Mouse (Mus musculus): ENCODE measurements around the gene Gpn2. TPM values are rescaled to one million over a fixed set of nuclear protein-coding genes. Genes with fewer than 3 reads are reported as not detected.

Gpn2 gene
- total RNA-seq (2023): 22.5 to 27.9 TPM (median 25.7 TPM) in 4 replicates

DNA sequence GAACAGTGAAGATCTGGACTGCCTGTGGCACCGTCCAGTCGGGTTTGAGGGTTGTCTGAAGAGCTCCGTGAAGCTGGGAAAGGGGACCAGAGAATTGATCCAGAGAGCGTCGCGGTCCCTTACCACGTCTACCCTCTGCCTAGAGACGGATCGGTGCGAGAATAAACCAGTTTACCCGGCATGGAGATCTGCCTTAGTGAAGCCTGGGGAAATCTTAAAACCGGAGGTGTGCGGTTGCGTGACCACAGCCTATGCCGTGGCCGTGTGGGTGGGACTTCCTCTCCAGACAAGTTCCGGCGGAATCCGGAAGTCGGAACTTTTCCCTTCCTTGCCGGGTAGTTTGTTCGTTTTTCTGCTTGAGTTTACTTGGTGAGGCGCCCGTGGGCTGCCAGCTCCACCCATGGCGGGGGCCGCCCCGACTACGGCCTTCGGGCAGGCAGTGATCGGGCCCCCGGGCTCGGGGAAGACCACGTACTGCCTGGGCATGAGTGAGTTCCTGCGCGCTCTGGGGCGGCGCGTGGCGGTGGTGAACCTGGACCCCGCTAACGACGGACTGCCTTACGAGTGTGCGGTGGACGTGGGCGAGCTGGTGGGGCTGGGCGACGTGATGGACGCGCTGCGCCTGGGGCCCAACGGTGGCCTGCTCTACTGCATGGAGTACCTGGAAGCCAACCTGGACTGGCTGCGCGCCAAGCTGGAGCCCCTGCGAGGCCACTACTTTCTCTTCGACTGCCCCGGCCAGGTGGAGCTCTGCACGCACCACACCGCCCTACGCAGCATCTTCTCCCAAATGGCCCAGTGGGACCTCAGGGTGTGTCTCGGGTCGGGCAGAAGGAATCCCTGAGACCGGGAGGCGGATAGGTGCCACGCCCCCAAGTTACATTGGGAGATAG lies at the start of gene Gpn2:
Gene Gpn2 (plus strand): TSS at position 304 of the 893 bp plus-strand sequence.

DNA sequence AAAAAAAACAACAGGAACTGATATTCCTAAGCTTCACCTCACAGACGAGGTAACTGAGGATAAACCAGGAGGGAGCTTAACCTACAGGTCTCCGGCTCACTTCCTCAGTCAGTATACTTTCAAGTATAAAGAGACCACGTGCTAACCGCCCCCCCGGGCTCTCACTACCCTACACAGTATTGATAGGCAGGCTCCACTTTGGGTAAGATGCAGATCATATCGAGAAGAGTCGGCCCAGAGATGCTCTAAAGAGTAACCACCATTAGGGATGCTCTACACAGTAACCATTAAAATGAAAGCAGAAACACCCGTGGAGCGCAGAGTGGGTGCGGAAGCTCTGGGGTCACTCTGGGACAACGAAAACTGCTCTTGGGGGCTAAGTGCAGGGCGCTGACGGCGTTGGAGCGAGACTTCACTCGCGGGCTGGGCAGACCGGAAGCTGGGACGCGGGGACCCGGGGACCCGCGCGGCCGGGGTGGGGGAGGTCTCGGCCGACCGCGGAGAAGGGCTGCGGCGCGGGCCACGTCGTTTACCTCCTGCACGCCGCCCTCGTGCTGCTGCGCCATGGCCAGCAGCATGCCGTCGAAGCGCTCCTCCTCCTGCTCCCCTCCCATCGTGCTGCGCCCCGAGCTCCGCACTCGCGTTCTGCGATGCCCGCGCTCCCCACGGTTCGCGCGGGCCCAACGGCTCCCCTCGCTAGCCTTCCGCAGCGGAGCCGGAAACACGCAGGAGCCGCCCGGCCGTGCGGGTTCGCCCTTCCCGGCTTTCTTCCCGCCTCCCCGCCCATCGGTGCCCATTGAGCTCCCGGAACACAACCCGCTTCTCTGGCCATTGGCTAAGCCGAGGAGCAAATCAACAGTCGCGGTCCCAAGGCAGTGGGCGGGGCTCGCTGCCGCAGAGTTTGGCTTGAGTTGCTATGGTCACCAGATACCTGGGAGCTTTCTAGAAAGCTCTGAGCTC lies 38.6 kb upstream of the Gpn2 start, which contains the start of gene Nudc:
Gene Nudc (minus strand): TSS at position 725 of the 960 bp plus-strand sequence.

DNA sequence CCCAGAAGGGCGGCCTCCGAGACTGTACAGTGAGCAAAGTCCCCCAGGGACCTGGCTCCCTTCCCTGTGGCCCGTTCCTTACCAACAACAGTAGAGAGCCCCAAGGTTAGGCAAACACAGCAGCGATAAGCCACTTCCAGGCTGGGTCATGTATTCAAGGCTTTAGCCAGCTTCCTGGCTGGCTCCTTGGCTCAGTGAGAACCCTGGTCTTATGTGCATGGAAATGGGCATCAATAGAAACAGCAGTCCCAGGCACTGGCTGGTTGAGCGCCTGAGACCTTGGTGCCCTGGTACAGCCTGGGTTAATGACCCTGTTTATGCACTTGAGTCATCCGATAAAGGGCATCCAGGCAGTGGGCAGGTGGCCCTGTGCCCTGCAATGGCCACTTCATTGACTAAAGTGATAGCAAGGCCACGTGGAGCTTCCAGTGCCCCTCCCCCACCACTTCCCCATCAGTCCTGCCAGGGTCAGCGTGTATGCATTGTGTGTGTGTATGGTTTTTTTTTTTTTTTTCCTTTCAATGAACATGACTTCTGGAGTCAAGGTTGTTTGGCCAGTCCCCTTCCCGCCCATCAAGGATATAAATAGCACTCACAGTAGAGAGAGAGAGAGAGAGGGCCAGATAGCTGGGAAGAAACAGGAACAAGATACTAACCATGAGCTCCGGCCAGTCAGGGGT lies 31.3 kb upstream of the Gpn2 start, which contains the start of gene Nr0b2:
Gene Nr0b2 (plus strand): TSS at position 609 of the 680 bp plus-strand sequence.

DNA sequence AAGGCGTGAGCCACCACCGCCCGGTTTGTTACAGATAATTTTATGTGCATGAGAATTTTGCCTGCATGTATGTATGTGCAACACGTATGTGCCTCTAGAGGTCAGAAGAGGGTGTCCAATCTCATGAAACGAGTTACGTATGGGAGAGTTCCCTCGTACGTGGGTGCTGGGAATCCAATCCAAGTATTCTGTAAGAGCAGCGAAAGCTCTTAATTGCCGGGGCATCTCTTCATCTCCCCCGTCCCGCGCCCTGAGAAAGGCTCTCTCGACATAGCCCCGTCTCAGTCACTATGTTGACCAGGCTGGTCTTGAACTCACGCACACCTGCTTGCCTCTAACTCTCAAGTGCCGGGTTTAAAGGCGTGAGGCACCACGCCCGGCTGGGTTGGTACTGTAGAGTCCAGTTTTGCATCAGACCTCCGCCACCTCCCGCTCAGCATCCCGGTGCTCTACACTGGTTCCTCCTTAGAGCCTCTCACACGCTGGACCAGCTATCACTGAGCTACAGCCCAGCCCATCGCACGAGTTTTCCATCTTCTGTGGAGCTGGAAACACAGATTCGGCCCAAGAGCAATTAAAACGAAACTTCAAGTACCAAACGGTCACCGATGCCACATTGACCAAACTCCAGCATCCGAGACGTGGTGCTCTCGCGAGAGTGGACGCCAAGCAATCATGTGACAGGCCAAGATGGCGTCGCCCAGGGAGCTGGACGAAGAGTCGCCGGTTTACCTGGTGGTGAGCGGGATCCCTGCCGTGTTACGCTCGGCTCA lies 9.9 kb upstream of the Gpn2 start, which contains the start of gene Gpatch3:
Gene Gpatch3 (plus strand): TSS at position 676 of the 773 bp plus-strand sequence.

DNA sequence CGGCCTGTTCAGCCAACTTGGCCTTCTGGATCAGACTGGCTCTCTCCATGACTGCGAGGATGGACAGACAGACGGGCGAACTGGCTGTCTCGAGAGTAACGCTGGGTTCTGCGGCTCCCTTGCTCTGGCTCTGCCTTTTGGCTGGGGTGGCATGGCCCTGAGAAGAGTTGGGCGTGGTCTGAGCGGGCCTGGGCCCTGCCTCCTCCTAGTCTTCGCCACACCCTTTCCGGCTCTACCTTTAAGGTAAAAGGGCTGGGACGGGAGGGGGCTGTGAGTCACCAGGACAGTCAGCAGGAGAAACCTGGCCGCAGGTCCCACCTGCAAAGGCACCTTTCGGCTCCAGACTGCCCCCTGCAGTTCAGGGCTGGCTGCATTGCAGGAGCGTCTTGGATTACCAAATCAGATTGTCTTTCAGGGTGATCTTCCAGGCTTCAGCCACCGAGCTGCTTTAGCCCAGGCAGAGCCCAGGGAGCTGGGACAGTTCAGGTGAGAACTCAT lies 17.6 kb downstream of the Gpn2 start, which contains the start of gene Sfn:
Gene Sfn (minus strand): TSS at position 448 of the 498 bp plus-strand sequence.

Other genes starting within 250 kb of the Gpn2 start
- 36.9 to 42.9 TPM (median 39.9 TPM) in 4 replicates for gene Wdtc1, start 230.9 kb upstream of the Gpn2 start, total RNA-seq (2023)
- gene Slc9a1, start 214.7 kb upstream of the Gpn2 start, total RNA-seq (2023): 49.4 to 53.7 TPM (median 51.1 TPM) in 4 replicates
- not detected in 4 replicates for gene Tent5b, start 104.2 kb upstream of the Gpn2 start, total RNA-seq (2023)
- gene Trnp1, start 85.8 kb upstream of the Gpn2 start, total RNA-seq (2023): not detected in 4 replicates
- gene Kdf1, start 65.4 kb upstream of the Gpn2 start, total RNA-seq (2023): 0.24 TPM in 1 of 4 replicates, not detected in the others
- 95.5 to 116 TPM (median 105 TPM) in 4 replicates for gene Nudc, start 38.4 kb upstream of the Gpn2 start, total RNA-seq (2023)
- gene Nr0b2, start 31.0 kb upstream of the Gpn2 start, total RNA-seq (2023): not detected in 4 replicates
- 29.0 to 32.7 TPM (median 31.2 TPM) in 4 replicates for gene Gpatch3, start 9.6 kb upstream of the Gpn2 start, total RNA-seq (2023)
- gene Sfn, start 17.8 kb downstream of the Gpn2 start, total RNA-seq (2023): 52.4 to 56.8 TPM (median 53.5 TPM) in 4 replicates
- gene Zdhhc18, start 65.8 kb downstream of the Gpn2 start, total RNA-seq (2023): 256 to 275 TPM (median 267 TPM) in 4 replicates
- gene Pigv, start 88.3 kb downstream of the Gpn2 start, total RNA-seq (2023): 15.6 to 23.0 TPM (median 22.3 TPM) in 4 replicates
- gene Arid1a, start 172.4 kb downstream of the Gpn2 start, total RNA-seq (2023): 322 to 337 TPM (median 331 TPM) in 4 replicates

Data from B cell, adult 62 days (primary cell).